Mouse (Mus musculus) urinary bladder, postnatal 36 days (tissue): ENCODE results near the gene Pcdh8.
A peak's percentile ranks its signal among the peaks of the same experiment; 100 is the strongest.

Source experiments
- DNase-seq, 2 experiments: peaks; one replicate each; pipeline ENCODE4 v3.0.0; 2022; ENCODE audit warnings: low spot score in 2 of 2, mixed read lengths in 1 of 2

The Pcdh8 gene

GRCm38 (mm10) chr14:79771094-79771535, at the start of gene Pcdh8:
Gene Pcdh8 (minus strand): TSS chr14:79771312.
- peak in 1 of 2 experiments; percentile 33 for DNase-seq

- DNase-seq: no peak
Observed at GRCm38 (mm10) chr14:79814709-79815108, 43.6 kb upstream of the Pcdh8 start.

- no peak for DNase-seq
Observed at GRCm38 (mm10) chr14:79814084-79814483, 43.0 kb upstream of the Pcdh8 start.

GRCm38 (mm10) chr14:79793179-79793578, 22.1 kb upstream of the Pcdh8 start:
- DNase-seq: no peak

- DNase-seq: no peak
Observed at GRCm38 (mm10) chr14:79789535-79789934, 18.4 kb upstream of the Pcdh8 start.

- no peak for DNase-seq
Observed at GRCm38 (mm10) chr14:79788656-79789204, 17.6 kb upstream of the Pcdh8 start.

GRCm38 (mm10) chr14:79787918-79788317, 16.8 kb upstream of the Pcdh8 start:
- no peak for DNase-seq

GRCm38 (mm10) chr14:79785400-79785799, 14.3 kb upstream of the Pcdh8 start:
- no peak for DNase-seq

GRCm38 (mm10) chr14:79780889-79781288, 9.8 kb upstream of the Pcdh8 start:
- DNase-seq: no peak

GRCm38 (mm10) chr14:79780332-79780731, 9.2 kb upstream of the Pcdh8 start:
- DNase-seq: no peak

GRCm38 (mm10) chr14:79779841-79780240, 8.7 kb upstream of the Pcdh8 start:
- DNase-seq: no peak

- DNase-seq: no peak
Observed at GRCm38 (mm10) chr14:79773425-79774391, 2.6 kb upstream of the Pcdh8 start.

- DNase-seq: no peak
Observed at GRCm38 (mm10) chr14:79771802-79772511, 845 bp upstream of the Pcdh8 start.

- no peak for DNase-seq
Observed at GRCm38 (mm10) chr14:79770306-79771093, 612 bp downstream of the Pcdh8 start.

- peak; percentile 60 to 74 for DNase-seq
Observed at GRCm38 (mm10) chr14:79769618-79770017, 1.5 kb downstream of the Pcdh8 start.

- DNase-seq: no peak
Observed at GRCm38 (mm10) chr14:79768996-79769395, 2.1 kb downstream of the Pcdh8 start.

GRCm38 (mm10) chr14:79768076-79768830, 2.9 kb downstream of the Pcdh8 start:
- no peak for DNase-seq

GRCm38 (mm10) chr14:79767601-79768000, 3.5 kb downstream of the Pcdh8 start:
- DNase-seq: no peak

- DNase-seq: no peak
Observed at GRCm38 (mm10) chr14:79765196-79765765, 5.8 kb downstream of the Pcdh8 start.

- DNase-seq: no peak
Observed at GRCm38 (mm10) chr14:79754601-79755222, 16.4 kb downstream of the Pcdh8 start.
